Mouse (Mus musculus) liver, embryonic 18 days (tissue): Measurements from ENCODE around the gene Gm5136. TPM values are rescaled to one million over a fixed set of nuclear protein-coding genes. Genes with fewer than 3 reads are reported as not detected.

Experiments used
- polyA plus RNA-seq: library from polyadenylated mRNA; depleted of rRNA; stranded (reverse); fragments of >200 nt; gene quantifications from 2 replicates; pipeline ENCODE4 v1.2.3, GENCODE M21; 2012; rRNA removed

Gene Gm5136
- not detected in 2 replicates for polyA plus RNA-seq

GRCm38 (mm10) chr10:108699946-108700345 lies at the start of gene Gm5136:
TSS of gene Gm5136 (minus strand) at chr10:108700160.

